Mouse (Mus musculus) embryonic facial prominence, embryonic 10.5 days (tissue): ENCODE measurements at regions not wholly inside any gene's neighbourhood (a gene's known extent, or its start where the extent isn't known, plus 50 kb on each side); places are given as distances from the start of the nearest gene placed in this dataset.

Source experiments
- DNase-seq: peaks from one replicate; pipeline ENCODE4 v3.0.0-alpha.2; 2017; ENCODE audit warnings: low spot score
- H3K27ac ChIP-seq: fragments of 300-500 bp; sonication (generic); replicated peaks from 2 replicates; pipeline ENCODE4 v1.5.1; 2016; ENCODE audit warnings: mild to moderate bottlenecking
- H3K27me3 ChIP-seq: fragments of 300-500 bp; sonication (generic); replicated peaks from 2 replicates; pipeline ENCODE4 v1.6.1; 2016; ENCODE audit warnings: low read depth, mild to moderate bottlenecking; ENCODE audit not compliant: poor library complexity, severe bottlenecking
- H3K36me3 ChIP-seq: fragments of 300-500 bp; sonication (generic); replicated peaks from 2 replicates; pipeline ENCODE4 v1.6.1; 2016; ENCODE audit warnings: mild to moderate bottlenecking, moderate library complexity
- H3K4me1 ChIP-seq: fragments of 300-500 bp; sonication (generic); 2 replicates; pipeline ENCODE4 v1.6.1; 2016
- H3K4me3 ChIP-seq: fragments of 300-500 bp; sonication (generic); 2 replicates; pipeline ENCODE4 v1.5.1; 2016; ENCODE audit warnings: mild to moderate bottlenecking, moderate library complexity
- H3K9me3 ChIP-seq: fragments of 300-500 bp; sonication (generic); 2 replicates; pipeline ENCODE4 v1.6.1; 2016; ENCODE audit warnings: mild to moderate bottlenecking
- WGBS: fragments of 180-500 bp; shearing (Covaris S2); methylation state at CpG from one replicate; pipeline ENCODE4 v1.1.7; 2016; 5-methylcytosine and 5-hydroxymethylcytosine counted together

- Histone ChIP-seq H3K36me3 (no peaks in the 10 kb centered on the region), H3K4me3 (no peak overlapping the region), H3K27ac (0 out of 2 replicates have a peak overlapping the region, but pooled peaks have one; percentile 40), H3K27me3 (no peaks in the 10 kb centered on the region), H3K4me1 (peaks cover 27% of the 10 kb centered on the region), H3K9me3 (peaks cover 5% of the 10 kb centered on the region; the same call in 1 of the 2 replicates)
- WGBS = 46% methylated on average over 3 of the region's 3 CpGs
- peak; percentile 76 for DNase-seq
Observed at GRCm38 (mm10) chr11:64671898-64672297, 235.4 kb upstream of the F930015N05Rik start.

GRCm38 (mm10) chr11:64673546-64673945, 237.1 kb upstream of the F930015N05Rik start:
- Histone ChIP-seq H3K27me3 (no peaks in the 10 kb centered on the region), H3K9me3 (peaks cover 8% of the 10 kb centered on the region; the same call in 1 of the 2 replicates), H3K4me3 (no peak overlapping the region), H3K36me3 (no peaks in the 10 kb centered on the region), H3K4me1 (peaks cover 27% of the 10 kb centered on the region), H3K27ac (peak overlapping the region; percentile 60)
- 57% methylated on average over 4 of the region's 4 CpGs for WGBS
- no peak for DNase-seq

- Histone ChIP-seq H3K4me1 (no peaks in the 10 kb centered on the region), H3K36me3 (no peaks in the 10 kb centered on the region), H3K9me3 (no peaks in the 10 kb centered on the region), H3K4me3 (no peak overlapping the region), H3K27me3 (no peaks in the 10 kb centered on the region), H3K27ac (no peak overlapping the region)
- WGBS = 87% methylated on average over 1 of the region's 1 CpGs
- DNase-seq = no peak
Observed at GRCm38 (mm10) chr11:64703776-64704175, 267.3 kb upstream of the F930015N05Rik start.

DNA sequence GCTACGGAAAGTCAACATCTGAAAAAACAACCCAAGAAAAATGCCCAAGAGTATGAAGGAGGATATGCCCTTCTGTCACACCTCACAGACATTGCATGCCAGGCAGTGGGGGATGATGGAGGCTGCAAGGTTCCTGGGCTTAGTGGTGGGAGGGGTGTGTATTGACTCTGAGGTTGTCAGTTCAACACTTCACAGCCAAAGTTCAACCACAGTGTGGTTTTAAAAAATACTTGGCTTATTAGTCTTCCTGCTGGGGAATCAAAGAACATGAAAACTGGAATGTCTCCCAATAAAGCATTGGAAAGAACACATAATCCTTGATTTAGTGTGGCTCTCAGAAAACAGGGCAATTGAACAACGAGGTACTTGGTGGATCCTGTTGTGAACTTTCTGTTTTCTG, 267.0 kb upstream of the Elac2 start:
- H3K27ac ChIP-seq = no peak overlapping the region

DNA sequence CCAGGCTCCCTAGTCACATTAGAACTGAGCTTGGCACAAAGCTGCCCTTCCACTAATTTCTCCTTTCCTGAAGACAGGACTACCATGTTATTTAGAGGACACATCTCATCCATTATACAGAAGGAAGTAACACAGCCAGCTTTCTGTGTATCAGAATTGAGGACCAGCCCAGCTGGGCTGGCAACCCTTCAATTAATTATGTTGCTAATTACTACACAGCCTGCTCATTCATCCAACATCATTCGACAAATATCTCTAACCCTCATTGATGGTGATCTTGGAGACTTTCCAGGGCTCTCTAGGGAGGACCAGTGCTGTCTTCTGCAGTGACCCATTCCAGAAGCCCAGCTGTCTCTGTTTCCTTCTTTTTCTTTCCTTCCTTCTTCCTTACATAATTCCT, 263.7 kb upstream of the Elac2 start:
- Histone ChIP-seq H3K4me1 (peaks cover 6% of the 10 kb centered on the region), H3K27me3 (peaks cover 12% of the 10 kb centered on the region; the same call in 1 of the 2 replicates), H3K36me3 (no peaks in the 10 kb centered on the region), H3K27ac (no peak overlapping the region), H3K9me3 (peaks cover 8% of the 10 kb centered on the region; the same call in 1 of the 2 replicates), H3K4me3 (no peak overlapping the region)
- DNase-seq = no peak
- WGBS = 77% methylated on average over 1 of the region's 1 CpGs

More for the DNA sequence above, 267.0 kb upstream of the Elac2 start:
- no peak overlapping the region for H3K4me3 ChIP-seq
- WGBS = 89% methylated on average over 2 of the region's 2 CpGs
- H3K9me3 ChIP-seq = peaks cover 9% of the 10 kb centered on the region; the same call in 1 of the 2 replicates
- no peaks in the 10 kb centered on the region for H3K27me3 ChIP-seq
- H3K4me1 ChIP-seq = no peaks in the 10 kb centered on the region
- no peak for DNase-seq
- H3K36me3 ChIP-seq = no peaks in the 10 kb centered on the region

- peak; percentile 84 for DNase-seq
- peak overlapping the region; percentile 51 for H3K27ac ChIP-seq
- H3K9me3 ChIP-seq = 0 out of 2 replicates have a peak, but pooled peaks cover 2% of the 10 kb centered on the region
Observed at GRCm38 (mm10) chr11:64718316-64719085, 260.3 kb upstream of the Elac2 start.

GRCm38 (mm10) chr11:64726249-64726648, 252.6 kb upstream of the Elac2 start:
- Histone ChIP-seq H3K36me3 (no peaks in the 10 kb centered on the region), H3K27ac (no peak overlapping the region), H3K4me3 (no peak overlapping the region), H3K4me1 (peaks cover 11% of the 10 kb centered on the region), H3K27me3 (0 out of 2 replicates have a peak, but pooled peaks cover 5% of the 10 kb centered on the region), H3K9me3 (no peaks in the 10 kb centered on the region)
- 87% methylated on average over 5 of the region's 5 CpGs for WGBS
- no peak for DNase-seq

More at GRCm38 (mm10) chr11:64718316-64719085, 260.3 kb upstream of the Elac2 start:
- Histone ChIP-seq H3K4me3 (no peak overlapping the region), H3K27me3 (peaks cover 15% of the 10 kb centered on the region; the same call in 1 of the 2 replicates), H3K4me1 (peaks cover 17% of the 10 kb centered on the region), H3K36me3 (no peaks in the 10 kb centered on the region)
- WGBS = 22% methylated on average over 5 of the region's 5 CpGs

DNA sequence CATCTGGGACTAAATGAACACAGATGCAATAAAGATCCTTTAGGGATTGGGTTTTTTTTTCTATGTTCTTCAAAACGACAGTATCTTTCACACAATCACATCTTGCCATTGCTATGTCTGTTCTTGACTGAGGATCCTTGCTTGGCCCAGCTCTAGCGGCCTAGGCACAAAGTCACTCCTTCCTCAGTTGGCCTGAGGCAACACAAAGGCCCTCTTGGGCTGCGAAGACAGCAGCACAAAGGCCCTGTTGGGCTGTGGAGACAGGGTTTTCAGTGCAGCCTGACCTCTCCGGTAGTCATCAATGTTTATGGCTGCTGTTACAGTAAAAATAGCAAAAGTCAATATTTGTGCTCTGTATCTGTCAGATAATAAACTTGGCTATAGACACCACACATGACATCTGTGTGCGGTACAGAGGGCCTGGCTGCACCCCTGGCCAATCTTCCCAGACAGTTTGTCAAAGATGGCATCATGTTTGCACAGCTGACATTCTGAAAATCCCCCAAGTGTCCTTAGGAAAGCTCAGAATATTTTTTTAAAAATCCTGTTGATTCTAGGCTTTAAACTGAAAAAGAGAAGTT, 250.9 kb upstream of the Elac2 start:
- H3K27me3 ChIP-seq = 0 out of 2 replicates have a peak, but pooled peaks cover 5% of the 10 kb centered on the region
- no peak overlapping the region for H3K4me3 ChIP-seq
- WGBS = 66% methylated on average over 5 of the region's 5 CpGs
- H3K9me3 ChIP-seq = no peaks in the 10 kb centered on the region
- no peaks in the 10 kb centered on the region for H3K36me3 ChIP-seq
- peaks cover 3% of the 10 kb centered on the region for H3K4me1 ChIP-seq
- no peak for DNase-seq
- H3K27ac ChIP-seq = no peak overlapping the region

DNA sequence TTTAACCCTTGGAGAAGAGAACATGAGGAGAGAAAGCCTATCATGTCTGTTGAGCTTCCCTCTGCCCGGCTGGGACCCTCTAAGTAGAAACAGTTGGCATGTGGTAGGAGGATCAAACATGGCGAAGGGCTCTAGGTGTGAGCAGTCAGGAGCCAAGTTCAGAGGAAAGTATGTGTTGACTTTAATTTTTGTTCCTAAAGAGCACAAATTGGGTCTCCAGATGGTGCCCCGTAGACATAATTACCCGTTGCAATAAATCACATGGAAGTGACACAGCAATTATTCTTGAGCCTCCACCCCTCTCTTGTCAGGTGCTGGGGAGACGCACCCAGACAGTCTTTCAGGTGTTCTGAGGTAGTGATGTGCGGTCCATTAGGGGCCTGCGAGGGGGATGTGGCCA, 239.9 kb upstream of the Elac2 start:
- peak; percentile 15 for DNase-seq
- H3K27me3 ChIP-seq = no peaks in the 10 kb centered on the region
- H3K9me3 ChIP-seq = no peaks in the 10 kb centered on the region
- H3K4me3 ChIP-seq = no peak overlapping the region
- whole genome bisulfite sequencing = 70% methylated on average over 7 of the region's 7 CpGs
- H3K27ac ChIP-seq = no peak overlapping the region
- peaks cover 19% of the 10 kb centered on the region for H3K4me1 ChIP-seq
- no peaks in the 10 kb centered on the region for H3K36me3 ChIP-seq

GRCm38 (mm10) chr11:64743753-64744152, 235.1 kb upstream of the Elac2 start:
- 85% methylated on average over 4 of the region's 4 CpGs for WGBS
- H3K4me3 ChIP-seq = no peak overlapping the region
- H3K27me3 ChIP-seq = no peaks in the 10 kb centered on the region

DNA sequence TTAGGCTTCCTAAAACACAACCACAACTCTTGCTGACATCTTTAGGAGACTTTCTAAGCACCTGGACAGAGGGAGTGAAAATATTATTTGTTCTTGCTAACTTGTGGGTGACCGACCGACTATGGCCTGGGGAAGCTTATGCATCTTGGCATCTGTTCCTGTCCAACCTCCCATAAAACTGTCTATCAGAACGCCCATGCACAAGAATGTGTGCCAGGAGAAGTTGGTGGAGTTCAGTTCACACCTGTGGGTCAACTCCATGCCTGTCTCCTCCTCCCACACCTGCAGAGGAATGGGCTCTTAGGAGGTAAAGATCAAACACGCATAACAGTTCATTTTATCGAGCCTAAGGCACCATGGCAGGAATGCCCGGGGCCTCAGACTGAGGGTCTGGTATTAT, 232.7 kb upstream of the Elac2 start:
- H3K9me3 ChIP-seq = no peaks in the 10 kb centered on the region
- no peak for DNase-seq
- H3K27ac ChIP-seq = no peak overlapping the region
- H3K36me3 ChIP-seq = no peaks in the 10 kb centered on the region
- 86% methylated on average over 6 of the region's 6 CpGs for WGBS
- no peak overlapping the region for H3K4me3 ChIP-seq
- H3K27me3 ChIP-seq = no peaks in the 10 kb centered on the region
- H3K4me1 ChIP-seq = peaks cover 14% of the 10 kb centered on the region

More at GRCm38 (mm10) chr11:64743753-64744152, 235.1 kb upstream of the Elac2 start:
- Histone ChIP-seq H3K27ac (no peak overlapping the region), H3K4me1 (peaks cover 14% of the 10 kb centered on the region), H3K9me3 (no peaks in the 10 kb centered on the region), H3K36me3 (no peaks in the 10 kb centered on the region)
- no peak for DNase-seq

DNA sequence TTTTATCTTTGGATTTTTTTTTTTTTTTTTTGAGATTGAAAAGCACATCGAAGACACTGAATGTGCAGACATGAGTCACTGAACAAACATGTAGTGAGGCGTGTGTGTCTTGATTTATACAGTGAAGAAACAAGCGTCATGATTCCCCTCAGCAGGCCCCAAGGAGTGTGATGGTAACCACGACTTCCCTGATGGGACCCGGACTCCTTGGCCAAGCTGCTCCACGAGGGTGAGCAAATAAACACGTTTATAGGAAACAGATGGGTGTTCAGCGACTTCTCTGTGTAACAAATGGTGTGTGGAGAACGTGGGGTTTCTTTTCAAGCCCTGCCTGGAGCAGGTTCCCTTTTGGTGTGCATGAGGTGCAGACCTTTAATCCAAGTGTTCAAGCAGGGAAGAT, 228.9 kb upstream of the Elac2 start:
- no peaks in the 10 kb centered on the region for H3K9me3 ChIP-seq
- no peaks in the 10 kb centered on the region for H3K36me3 ChIP-seq
- no peak overlapping the region for H3K27ac ChIP-seq
- H3K4me3 ChIP-seq = no peak overlapping the region
- WGBS = 42% methylated on average over 9 of the region's 9 CpGs
- H3K4me1 ChIP-seq = peaks cover 28% of the 10 kb centered on the region
- no peaks in the 10 kb centered on the region for H3K27me3 ChIP-seq
- peak; percentile 35 for DNase-seq

- no peak overlapping the region for H3K27ac ChIP-seq
- no peak overlapping the region for H3K4me3 ChIP-seq
- H3K4me1 ChIP-seq = peaks cover 20% of the 10 kb centered on the region
- H3K36me3 ChIP-seq = no peaks in the 10 kb centered on the region
- no peaks in the 10 kb centered on the region for H3K27me3 ChIP-seq
- H3K9me3 ChIP-seq = no peaks in the 10 kb centered on the region
- DNase-seq = no peak
- 62% methylated on average over 3 of the region's 3 CpGs for WGBS
Observed at GRCm38 (mm10) chr11:64752299-64752698, 226.5 kb upstream of the Elac2 start.
